Mouse (Mus musculus): Measurements from ENCODE around the gene BC055324. TPM values are rescaled to one million over a fixed set of nuclear protein-coding genes. Genes with fewer than 3 reads are reported as not detected.

The BC055324 gene
- total and polyA plus RNA-seq, 3 experiments: 16.3 to 26.6 (median 20.6) TPM

DNA sequence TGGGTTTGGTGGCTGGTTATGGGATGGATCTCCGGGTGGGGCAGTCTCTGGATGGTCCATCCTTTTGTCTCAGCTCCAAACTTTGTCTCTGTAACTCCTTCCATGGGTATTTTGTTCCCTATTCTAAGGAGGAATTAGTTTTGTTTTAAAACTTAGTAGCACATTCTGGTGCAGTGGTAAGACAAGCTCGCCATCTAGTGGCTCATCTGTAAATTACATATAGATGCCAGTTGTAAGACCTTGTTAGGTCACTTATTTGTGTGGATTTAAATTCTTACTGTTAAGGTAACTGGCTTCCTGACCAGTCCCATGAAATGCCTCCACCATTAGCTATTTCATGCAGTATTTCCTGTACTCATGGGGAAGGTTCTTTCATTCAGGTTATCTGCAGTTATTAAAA is 84.3 kb downstream of the BC055324 start (continued):
- no peak for TF ChIP-seq GABPA (IDR thresholded peaks at IDR 0.05; ENCODE audit: insufficient replicate concordance, low read depth, low read length)

DNA sequence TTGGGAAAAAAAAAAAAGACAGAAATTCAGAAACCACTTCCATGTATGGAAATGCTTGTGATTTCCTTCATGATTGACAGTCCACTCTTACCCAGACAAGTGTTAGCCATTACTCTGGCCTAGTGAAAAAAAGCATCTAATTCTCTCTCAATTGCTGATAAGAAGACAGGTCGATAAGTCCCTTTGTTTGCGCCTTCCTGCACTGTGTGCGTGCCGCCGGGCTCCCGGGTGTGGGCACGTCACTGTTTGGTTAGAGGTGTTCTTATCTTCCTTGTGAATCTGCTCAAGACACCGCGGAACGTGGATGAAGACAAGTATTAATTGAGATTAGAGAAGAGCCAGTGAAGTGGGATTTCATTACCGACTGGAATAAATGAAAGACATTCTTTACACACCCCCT is 86.2 kb downstream of the BC055324 start:
- H3K36me3 ChIP-seq (replicated peaks in 1 of 2; ENCODE audit: control insufficient read depth in 1 of 2, insufficient read depth in 1 of 2, low read length in 1 of 2): no peaks in the 10 kb centered on the region
- DNase-seq (ENCODE audit: extremely low read depth): no peak
- H3K27ac ChIP-seq (ENCODE audit: insufficient read depth, low read depth): no peak overlapping the region
- in situ Hi-C loops (cut with MboI; ENCODE audit: low pct_ligation_motif_present, low pct_unique_long_range_greater_than_20kb, low sequenced_read_pairs) (no loop called here), dilution Hi-C loops (cut with MboI; ENCODE audit: extremely low pct_ligation_motif_present, extremely low pct_unique_long_range_greater_than_20kb, low sequenced_read_pairs) (no loop called here)
- no peak for TF ChIP-seq ZKSCAN1 (IDR thresholded peaks at IDR 0.05; ENCODE audit: borderline replicate concordance, low read depth, low read length)
- no peak for TF ChIP-seq POLR2A (IDR thresholded peaks at IDR 0.05; ENCODE audit: low read depth, low read length)
- no peak for TF ChIP-seq PAX5 (IDR thresholded peaks at IDR 0.05; ENCODE audit: low read length)
- TF ChIP-seq CTCF (conservative IDR thresholded peaks at IDR 0.05 in 1 of 2, IDR thresholded peaks at IDR 0.05 in 1 of 2; ENCODE audit: low read depth in 2 of 2, low read length in 2 of 2): no peak
- TF ChIP-seq CHD1 (IDR thresholded peaks at IDR 0.05; ENCODE audit: low read depth, low read length): no peak
- TF ChIP-seq NRF1 (IDR thresholded peaks at IDR 0.05; ENCODE audit: low read depth, low read length): no peak
- no peak for TF ChIP-seq TCF12 (IDR thresholded peaks at IDR 0.05; ENCODE audit: low read depth, low read length)
- no peak for TF ChIP-seq ZNF384 (IDR thresholded peaks at IDR 0.05; ENCODE audit: low read depth, low read length)
- no peak for TF ChIP-seq USF2 (conservative IDR thresholded peaks at IDR 0.05; ENCODE audit: low read depth, low read length)
- no peak for TF ChIP-seq MAZ (IDR thresholded peaks at IDR 0.05; ENCODE audit: low read depth, low read length)
- no peak for TF ChIP-seq BHLHE40 (IDR thresholded peaks at IDR 0.05; ENCODE audit: low read depth, low read length)
- TF ChIP-seq ELF1 (IDR thresholded peaks at IDR 0.05; ENCODE audit: low read depth, low read length): no peak
- no peak for TF ChIP-seq USF1 (IDR thresholded peaks at IDR 0.05; ENCODE audit: low read depth, low read length)
- TF ChIP-seq ZMIZ1 (IDR thresholded peaks at IDR 0.05; ENCODE audit: low read depth, low read length): no peak
- no peak for TF ChIP-seq UBTF (IDR thresholded peaks at IDR 0.05; ENCODE audit: low read depth, low read length)
- H3K79me2 ChIP-seq (replicated peaks; ENCODE audit: control insufficient read depth, extremely low read depth, insufficient read depth, poor library complexity, severe bottlenecking): no peaks in the 10 kb centered on the region
- H3K9ac ChIP-seq (ENCODE audit: insufficient read depth, low read depth): no peak overlapping the region
- peaks cover 2 to 8% of the 10 kb centered on the region in 2 experiments; a peak in 3 of 4 replicates for H3K4me1 ChIP-seq (ENCODE audit: control insufficient read depth in 1 of 2, insufficient read depth in 2 of 2)
- H3K9me3 ChIP-seq (replicated peaks; ENCODE audit: low read length): no peaks in the 10 kb centered on the region
- no peak overlapping the region for H3K4me3 ChIP-seq (replicated peaks in 1 of 3; ENCODE audit: low read depth in 2 of 3, low read length in 2 of 3, poor library complexity in 1 of 3)
- no peak overlapping the region for H3K4me2 ChIP-seq (ENCODE audit: insufficient read depth, low read depth, poor library complexity, severe bottlenecking)
- H3K27me3 ChIP-seq (replicated peaks): no peaks in the 10 kb centered on the region

DNA sequence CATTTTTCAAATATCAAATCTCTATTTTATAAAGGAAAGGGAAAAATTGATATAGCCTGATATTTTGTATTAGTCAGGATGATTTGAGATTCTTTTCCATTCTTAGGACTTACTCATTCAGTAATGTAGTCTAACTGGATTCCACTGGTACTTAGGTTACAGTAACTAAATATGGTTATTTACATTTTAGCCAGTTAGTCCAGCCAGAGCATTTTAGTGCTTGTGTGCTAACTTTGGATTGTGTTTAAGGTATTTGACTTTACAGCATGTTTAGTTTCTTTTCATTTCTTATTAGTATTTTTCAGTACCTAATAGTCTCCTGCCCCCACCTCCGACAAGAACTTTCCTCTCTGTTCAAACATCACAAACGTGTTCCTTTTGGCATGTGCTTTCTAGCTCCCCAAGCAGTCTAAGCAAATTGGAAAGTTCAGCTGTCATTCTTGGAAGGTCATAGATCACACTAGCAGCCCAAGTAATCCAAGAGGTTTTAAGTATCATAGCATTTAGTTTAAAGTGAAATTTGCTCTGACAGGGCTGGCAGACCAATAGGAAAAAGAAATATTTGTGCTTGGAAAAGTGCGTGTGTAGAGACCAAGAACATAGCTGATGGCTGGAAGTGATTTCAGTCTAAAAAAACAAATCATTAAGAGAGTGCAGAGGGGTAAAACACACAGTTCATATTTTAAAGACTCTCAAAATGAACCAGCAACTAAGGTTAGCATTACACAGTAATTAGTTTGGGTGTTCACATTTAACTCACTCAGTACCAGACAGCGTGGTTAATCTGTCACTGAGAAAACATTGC is 87.4 kb downstream of the BC055324 start:
- no peak overlapping the region for H3K4me3 ChIP-seq (replicated peaks in 1 of 3; ENCODE audit: low read depth in 2 of 3, low read length in 2 of 3, poor library complexity in 1 of 3)
- no peak overlapping the region for H3K27ac ChIP-seq (ENCODE audit: insufficient read depth, low read depth)
- H3K4me1 ChIP-seq (ENCODE audit: control insufficient read depth in 1 of 2, insufficient read depth in 2 of 2): peaks cover 2 to 8% of the 10 kb centered on the region in 2 experiments; a peak in 3 of 4 replicates
- dilution Hi-C loops (cut with MboI; ENCODE audit: extremely low pct_ligation_motif_present, extremely low pct_unique_long_range_greater_than_20kb, low sequenced_read_pairs): no loop called here
- H3K27me3 ChIP-seq (replicated peaks): no peaks in the 10 kb centered on the region
- in situ Hi-C loops (cut with MboI; ENCODE audit: low pct_ligation_motif_present, low pct_unique_long_range_greater_than_20kb, low sequenced_read_pairs): no loop called here
- no peaks in the 10 kb centered on the region for H3K36me3 ChIP-seq (replicated peaks in 1 of 2; ENCODE audit: control insufficient read depth in 1 of 2, insufficient read depth in 1 of 2, low read length in 1 of 2)
- no peak overlapping the region for H3K4me2 ChIP-seq (ENCODE audit: insufficient read depth, low read depth, poor library complexity, severe bottlenecking)
- no peaks in the 10 kb centered on the region for H3K9me3 ChIP-seq (replicated peaks; ENCODE audit: low read length)
- no peak for TF ChIP-seq CHD1 (IDR thresholded peaks at IDR 0.05; ENCODE audit: low read depth, low read length)
- no peak for TF ChIP-seq USF1 (IDR thresholded peaks at IDR 0.05; ENCODE audit: low read depth, low read length)
- TF ChIP-seq MAZ (IDR thresholded peaks at IDR 0.05; ENCODE audit: low read depth, low read length): no peak
- TF ChIP-seq NELFE (IDR thresholded peaks at IDR 0.05; ENCODE audit: low read depth, low read length): no peak
- TF ChIP-seq POLR2A (IDR thresholded peaks at IDR 0.05; ENCODE audit: low read depth, low read length): no peak
- no peak for TF ChIP-seq MYC (IDR thresholded peaks at IDR 0.05; ENCODE audit: low read depth, low read length)
- TF ChIP-seq PAX5 (IDR thresholded peaks at IDR 0.05; ENCODE audit: low read length): no peak
- no peak for TF ChIP-seq ZKSCAN1 (IDR thresholded peaks at IDR 0.05; ENCODE audit: borderline replicate concordance, low read depth, low read length)
- no peak for TF ChIP-seq IRF4 (IDR thresholded peaks at IDR 0.05; ENCODE audit: low read depth, low read length)
- TF ChIP-seq MAX (IDR thresholded peaks at IDR 0.05; ENCODE audit: low read length): no peak
- no peak for TF ChIP-seq CTCF (conservative IDR thresholded peaks at IDR 0.05 in 1 of 2, IDR thresholded peaks at IDR 0.05 in 1 of 2; ENCODE audit: low read depth in 2 of 2, low read length in 2 of 2)
- TF ChIP-seq ZMIZ1 (IDR thresholded peaks at IDR 0.05; ENCODE audit: low read depth, low read length): no peak
- DNase-seq (ENCODE audit: extremely low read depth): no peak
- H3K79me2 ChIP-seq (replicated peaks; ENCODE audit: control insufficient read depth, extremely low read depth, insufficient read depth, poor library complexity, severe bottlenecking): no peaks in the 10 kb centered on the region
- H3K9ac ChIP-seq (ENCODE audit: insufficient read depth, low read depth): no peak overlapping the region

Data from CH12.LX (cell line).